Mouse (Mus musculus): ENCODE results near the gene Pibf1. TPM values are rescaled to one million over a fixed set of nuclear protein-coding genes. Genes with fewer than 3 reads are reported as not detected.

Pibf1 gene
- total RNA-seq, 2 experiments from 2014 or later = 14.3 to 15.3 TPM

Other genes starting within 250 kb of the Pibf1 start
- gene Rpl36a-ps1, start 105.1 kb upstream of the Pibf1 start, total RNA-seq (2021) = 10 to 100 TPM in 1 of 2 experiments, 1 to 10 TPM in 1; 7.2 to 15.9 TPM
- gene Mzt1, start 53.3 kb upstream of the Pibf1 start, total RNA-seq (2021) = 10 to 100 TPM; 45.0 to 46.5 TPM
- 10 to 100 TPM; 14.4 to 16.2 TPM for gene Bora, start 53.2 kb upstream of the Pibf1 start, total RNA-seq (2021)
- 10 to 100 TPM; 36.5 to 38.0 TPM for gene Dis3, start 346 bp downstream of the Pibf1 start, total RNA-seq (2021)
- gene Klf5, start 199.3 kb downstream of the Pibf1 start, total RNA-seq (2021) = 10 to 100 TPM; 15.2 to 15.7 TPM